Mouse (Mus musculus) Patski (cell line): ENCODE measurements around the gene Rap1gap2. TPM values are rescaled to one million over a fixed set of nuclear protein-coding genes. Genes with fewer than 3 reads are reported as not detected.

Source experiments
- ATAC-seq: fragments of 100-300 bp; one replicate; pipeline ENCODE4 v1.8.0; 2021
- CTCF ChIA-PET: fragments of 350-600 bp; sonication (Branson Sonifier 250); formaldehyde crosslinking; loops from one replicate; lab custom pipeline; 2022; ENCODE audit warnings: inconsistent platforms; lab: Charles Lee
- POLR2A ChIA-PET: fragments of 350-600 bp; sonication (Branson Sonifier 250); formaldehyde crosslinking; loops from one replicate; lab custom pipeline; 2022; ENCODE audit warnings: antibody characterized with exemption, inconsistent platforms; lab: Charles Lee
- DNase-seq: peaks from one replicate; pipeline ENCODE4 v3.0.0-alpha.2; 2011; ENCODE audit warnings: low read depth, low spot score
- H3K27me3 ChIP-seq: fragments of 371-371 bp; one replicate; pipeline ENCODE4 v1.5.1; 2021
- CTCF ChIP-seq: fragments of 100-300 bp; IDR thresholded peaks from one replicate; pipeline ENCODE4 v1.5.1; 2021
- in situ Hi-C: fragments of 300-500 bp; cut with MboI; formaldehyde crosslinking; loops from 3 replicates; pipeline ENCODE4 v1.11.1; 2018; ENCODE audit warnings: low pct_unique_long_range_greater_than_20kb, mixed read lengths
- polyA plus RNA-seq: library from polyadenylated mRNA; unstranded; gene quantifications from one replicate; pipeline ENCODE4 v1.2.3, GENCODE M21; 2021

The Rap1gap2 gene
- polyA plus RNA-seq, 1 experiment from 2014 or later, result 21.1 TPM

DNA sequence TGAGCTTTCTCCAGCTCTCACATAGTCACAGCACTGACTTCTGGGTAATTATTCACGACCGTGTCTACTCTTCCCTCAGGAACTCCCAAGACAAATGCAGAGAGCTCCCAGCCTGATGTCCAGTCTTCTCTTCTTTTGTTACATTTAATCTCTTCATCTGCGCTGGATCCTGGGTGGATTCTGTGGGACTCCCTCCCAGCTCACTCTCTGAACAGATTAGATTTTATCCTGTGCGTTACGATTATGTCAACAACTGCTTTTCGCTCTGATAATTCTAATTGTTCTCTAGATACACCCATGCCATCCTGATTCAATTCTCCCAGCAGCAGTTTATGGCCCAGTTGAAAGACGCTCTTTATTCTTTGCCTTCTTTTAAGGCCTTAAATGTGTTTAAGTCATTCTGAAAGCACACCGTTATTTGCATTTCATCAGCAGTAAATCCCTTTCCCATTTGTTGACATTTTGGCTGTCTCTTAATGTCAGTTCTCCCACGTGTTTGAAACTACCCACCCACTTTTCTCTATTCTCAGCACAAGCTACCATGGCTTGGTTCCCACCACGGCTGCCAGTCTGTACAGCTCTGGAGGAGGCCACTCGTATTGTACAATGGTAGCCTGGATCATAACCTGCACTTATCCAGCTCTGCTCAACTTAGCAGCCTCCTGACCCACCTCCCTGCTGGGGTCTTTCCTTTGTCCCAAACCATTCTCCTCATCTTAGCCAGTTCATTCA is 180.8 kb downstream of the Rap1gap2 start:
- in situ Hi-C loops, result no loop called here
- ATAC-seq, result no peak
- TF ChIP-seq CTCF, result no peak
- H3K27me3 ChIP-seq, result no peaks in the 10 kb centered on the region
- DNase-seq, result no peak
- CTCF ChIA-PET, result no interaction called here
- POLR2A ChIA-PET, result no interaction called here

DNA sequence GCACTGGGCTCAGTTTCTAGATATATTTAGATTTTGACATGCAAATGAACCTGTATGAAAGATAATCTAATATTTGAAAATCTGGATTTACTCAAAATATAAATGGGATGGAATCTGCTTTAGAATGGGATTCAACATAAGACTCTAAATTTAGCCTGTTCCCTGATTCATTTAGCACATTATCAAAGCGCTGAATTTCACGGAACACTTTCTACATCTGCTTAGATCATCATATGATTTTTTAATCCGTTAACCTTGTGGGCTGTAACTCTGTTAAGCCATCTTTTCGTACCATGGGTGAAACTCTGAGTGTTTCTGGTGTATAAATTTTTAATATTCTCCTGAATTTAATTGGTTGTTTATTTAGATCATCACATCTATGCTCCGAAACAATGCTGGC is 184.4 kb downstream of the Rap1gap2 start:
- in situ Hi-C loops, result no loop called here
- ATAC-seq, result no peak

DNA sequence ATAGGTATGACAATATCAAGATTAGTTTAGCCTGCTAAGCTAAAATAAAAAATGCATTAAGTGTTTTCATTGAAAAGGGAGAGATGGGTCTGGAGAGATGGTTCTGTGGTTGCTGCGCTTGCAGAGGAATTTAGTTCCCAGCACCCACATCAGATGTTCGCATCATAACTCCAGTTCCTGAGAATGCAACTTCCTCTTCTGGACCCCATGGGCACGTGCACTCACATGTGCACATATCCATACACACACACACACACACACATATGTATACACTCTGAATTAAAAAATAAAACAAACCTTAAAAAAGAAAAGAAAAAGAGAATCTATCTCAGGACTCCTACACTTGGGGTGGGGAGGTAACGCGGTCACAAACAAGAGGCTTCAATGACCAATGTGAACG is 188.7 kb downstream of the Rap1gap2 start:
- no peak for ATAC-seq
- POLR2A ChIA-PET, result no interaction called here
- CTCF ChIA-PET, result no interaction called here
- H3K27me3 ChIP-seq, result no peaks in the 10 kb centered on the region
- in situ Hi-C loops, result no loop called here
- no peak for DNase-seq
- no peak for TF ChIP-seq CTCF

More for the DNA sequence above, 184.4 kb downstream of the Rap1gap2 start:
- ChIA-PET CTCF (no interaction called here), POLR2A (no interaction called here)
- H3K27me3 ChIP-seq, result no peaks in the 10 kb centered on the region
- no peak for TF ChIP-seq CTCF
- no peak for DNase-seq

DNA sequence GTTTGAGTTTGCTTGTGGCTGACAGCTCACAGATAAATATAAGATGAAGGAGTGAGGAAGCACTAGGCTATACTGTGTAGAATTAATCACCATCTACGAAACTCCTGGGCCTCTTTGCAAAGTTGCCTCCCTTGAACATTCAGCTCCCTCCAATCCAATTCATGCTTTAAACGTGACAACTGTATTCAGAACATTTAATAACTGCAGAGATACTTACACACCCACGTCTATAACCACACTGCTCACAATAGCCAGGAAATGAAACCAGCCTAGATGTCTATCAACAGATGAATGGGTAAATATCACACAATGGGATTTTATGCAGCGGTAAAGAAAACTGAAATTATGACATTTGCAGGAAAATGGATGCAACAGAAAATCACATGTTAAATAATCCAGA is 189.6 kb downstream of the Rap1gap2 start:
- ATAC-seq (no peak), DNase-seq (no peak)
- no peak for TF ChIP-seq CTCF
- in situ Hi-C loops, result no loop called here
- CTCF ChIA-PET, result no interaction called here
- POLR2A ChIA-PET, result no interaction called here
- no peaks in the 10 kb centered on the region for H3K27me3 ChIP-seq

DNA sequence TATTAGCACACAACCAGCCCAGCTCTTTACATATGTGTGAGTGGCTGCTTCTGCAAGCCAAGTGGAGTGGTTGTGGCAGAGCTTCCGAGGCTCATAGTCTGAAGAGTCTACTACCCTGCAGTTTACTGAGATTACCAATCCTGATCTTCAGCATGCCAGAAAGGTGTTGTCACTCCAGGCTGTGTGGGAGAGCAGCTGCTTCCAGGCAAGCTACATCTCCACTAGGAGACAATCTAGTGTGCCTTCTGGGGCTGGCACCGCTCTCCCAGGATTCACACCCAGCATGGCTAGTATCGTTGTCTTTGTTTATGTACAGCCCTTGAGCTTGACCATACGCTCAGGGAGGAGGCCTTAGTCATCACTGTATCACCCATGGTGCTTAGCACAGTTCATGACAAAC is 191.1 kb downstream of the Rap1gap2 start:
- no peak for DNase-seq
- ChIA-PET CTCF (no interaction called here), POLR2A (interaction anchor here (0.5 kb wide), 1 partner anchor 330 kb away, joined by 3 read pairs; no protein-coding TSS in a partner anchor)
- ATAC-seq, result no peak
- no peaks in the 10 kb centered on the region for H3K27me3 ChIP-seq
- in situ Hi-C loops, result no loop called here
- TF ChIP-seq CTCF, result no peak

DNA sequence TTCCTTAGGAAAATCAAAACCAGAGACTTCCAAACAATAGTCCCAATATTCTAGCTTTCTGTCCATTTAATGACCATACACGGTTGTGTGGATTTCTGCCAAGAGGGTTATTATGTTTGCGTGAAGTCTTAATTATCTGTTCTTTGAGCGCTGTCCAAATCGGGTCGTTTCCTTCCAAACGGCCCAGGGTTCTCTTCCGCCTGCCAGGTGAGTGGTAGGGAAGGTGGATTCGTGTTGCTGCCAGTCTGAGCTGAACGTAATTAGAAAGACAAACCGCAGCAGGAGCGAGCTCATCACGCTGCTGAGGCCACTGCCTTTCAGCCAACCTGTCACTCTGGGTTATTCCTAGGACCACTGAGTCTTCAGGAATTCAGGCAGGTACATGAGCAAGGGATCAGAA is 195.0 kb downstream of the Rap1gap2 start:
- DNase-seq, result no peak
- no peak for TF ChIP-seq CTCF
- CTCF ChIA-PET, result interaction anchor here (1.5 kb wide), 1 partner anchor 19 kb away, joined by 5 read pairs; no protein-coding TSS in a partner anchor
- no peak for ATAC-seq
- H3K27me3 ChIP-seq, result no peaks in the 10 kb centered on the region
- in situ Hi-C loops, result no loop called here
- POLR2A ChIA-PET, result interaction anchor here (1.2 kb wide), 1 partner anchor 22 kb away, joined by 3 read pairs; no protein-coding TSS in a partner anchor

DNA sequence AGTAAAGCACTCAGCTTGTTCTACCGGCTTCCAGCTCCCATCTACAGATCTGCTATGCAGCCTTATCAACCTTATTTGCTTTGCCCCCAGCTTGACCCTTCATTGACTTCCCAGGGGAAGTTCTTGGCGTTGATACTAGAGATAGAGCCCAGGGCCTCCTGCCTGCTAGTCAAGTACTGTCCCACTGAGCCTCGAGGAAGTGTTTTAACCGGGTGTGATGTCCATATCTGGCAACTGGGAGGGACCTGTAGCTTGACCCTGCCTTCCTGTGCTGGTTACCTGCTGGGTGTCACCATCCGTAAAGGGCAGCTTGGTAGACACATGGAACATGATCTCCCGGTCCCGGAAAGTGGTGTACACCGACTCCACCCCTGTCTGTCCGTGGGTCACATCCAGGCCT is 196.6 kb downstream of the Rap1gap2 start:
- TF ChIP-seq CTCF, result no peak
- ChIA-PET POLR2A (interaction anchor here (0.7 to 1.1 kb wide), 2 partner anchors 105 to 122 kb away, joined by 3 read pairs; no protein-coding TSS in a partner anchor), CTCF (interaction anchor here (1.5 kb wide), 1 partner anchor 20 kb away, joined by 5 read pairs; no protein-coding TSS in a partner anchor)
- DNase-seq (no peak), ATAC-seq (no peak)
- H3K27me3 ChIP-seq, result no peaks in the 10 kb centered on the region
- in situ Hi-C loops, result no loop called here

DNA sequence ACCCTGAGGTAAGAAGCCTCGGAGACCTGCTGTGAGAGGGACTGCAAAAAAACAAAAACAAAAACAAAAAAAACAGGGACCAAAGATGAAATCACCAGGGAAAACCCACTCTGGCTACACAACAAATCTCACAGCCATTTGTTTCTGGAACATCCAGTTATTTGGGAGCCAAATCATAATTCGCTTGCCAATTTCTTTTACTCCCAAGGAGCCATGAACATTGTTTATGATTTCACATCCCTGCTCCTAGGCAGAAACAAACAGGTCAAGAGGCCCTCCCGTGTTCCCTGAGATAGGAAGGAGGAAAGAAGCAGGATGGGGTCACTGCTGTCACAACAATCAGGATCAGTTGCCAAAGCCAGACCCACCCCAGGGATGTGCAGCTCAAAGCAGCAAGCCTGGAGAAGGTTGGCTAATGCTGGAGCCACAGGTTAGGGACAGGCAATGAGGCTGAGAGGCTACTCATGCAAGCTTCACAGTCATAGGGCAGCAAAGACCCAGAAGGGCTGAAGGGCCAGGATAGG is 197.2 kb downstream of the Rap1gap2 start:
- no peak for TF ChIP-seq CTCF

DNA sequence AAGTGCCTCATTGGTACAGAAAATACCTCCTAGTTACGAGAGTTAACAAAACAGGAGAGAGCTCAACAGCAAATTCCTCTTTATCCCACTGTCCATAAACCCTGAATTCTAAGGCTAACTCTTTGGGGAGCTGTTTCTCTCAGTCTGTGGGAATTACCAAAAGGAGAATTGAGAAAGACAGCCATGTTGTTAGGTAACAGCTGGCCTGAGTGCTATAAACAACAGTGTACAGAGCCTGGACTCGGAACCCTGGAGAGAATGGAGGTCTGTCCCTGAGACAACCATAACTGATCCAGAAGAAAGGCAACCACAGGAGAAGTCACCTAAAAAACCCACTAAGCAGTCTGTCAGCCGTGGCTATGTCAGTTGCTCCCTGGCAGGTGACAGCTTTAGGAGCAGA is 198.3 kb downstream of the Rap1gap2 start:
- ChIA-PET CTCF (no interaction called here), POLR2A (no interaction called here)
- H3K27me3 ChIP-seq, result no peaks in the 10 kb centered on the region
- ATAC-seq (no peak), DNase-seq (no peak)
- TF ChIP-seq CTCF, result no peak
- in situ Hi-C loops, result no loop called here

More for the DNA sequence above, 197.2 kb downstream of the Rap1gap2 start:
- in situ Hi-C loops, result no loop called here
- no peaks in the 10 kb centered on the region for H3K27me3 ChIP-seq
- DNase-seq, result no peak
- ATAC-seq, result no peak
- POLR2A ChIA-PET, result interaction anchor here (0.7 kb wide), 1 partner anchor 123 kb away, joined by 3 read pairs; no protein-coding TSS in a partner anchor
- CTCF ChIA-PET, result no interaction called here

DNA sequence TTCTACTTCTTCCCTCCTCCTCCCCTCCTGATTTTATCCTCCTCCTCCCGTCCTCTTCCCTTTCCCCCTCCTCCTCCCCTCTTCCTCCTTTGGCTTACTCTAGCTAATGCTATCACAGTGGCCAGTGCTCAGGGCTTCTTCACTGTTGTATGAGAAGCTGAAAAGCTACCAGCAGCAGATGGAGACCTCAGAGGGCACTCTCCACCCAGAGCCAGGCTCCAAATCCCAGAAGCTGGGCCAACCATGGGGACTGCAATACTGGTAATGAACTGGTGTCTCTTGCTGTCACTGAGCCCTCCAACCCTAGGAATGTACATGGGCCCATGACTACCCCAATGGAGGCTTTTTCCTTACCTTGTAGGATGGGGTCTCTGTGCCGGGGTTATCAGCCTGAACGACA is 198.8 kb downstream of the Rap1gap2 start:
- ChIA-PET POLR2A (no interaction called here), CTCF (no interaction called here)
- DNase-seq (no peak), ATAC-seq (no peak)
- H3K27me3 ChIP-seq, result no peaks in the 10 kb centered on the region
- TF ChIP-seq CTCF, result no peak
- in situ Hi-C loops, result no loop called here

DNA sequence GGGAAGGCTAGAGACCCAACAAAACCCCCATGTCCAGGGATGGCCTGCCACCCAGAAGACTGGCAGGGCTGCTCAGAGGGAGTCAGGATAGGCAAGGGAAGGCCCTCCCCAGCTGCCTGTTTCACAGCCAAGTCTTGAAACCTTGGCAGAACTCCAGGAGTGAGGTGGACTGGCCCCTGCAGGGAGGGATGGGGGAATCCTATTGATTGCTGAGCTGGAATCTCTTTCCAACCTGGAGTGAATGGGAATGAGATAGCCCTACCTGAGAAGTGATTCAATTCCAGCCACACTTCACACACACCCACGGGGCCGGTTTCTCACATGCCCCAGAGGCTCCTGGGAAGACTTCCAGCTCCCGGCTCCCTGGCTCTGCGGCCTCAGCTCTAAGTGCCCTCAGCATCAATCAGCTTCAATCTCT is 200.9 kb downstream of the Rap1gap2 start:
- TF ChIP-seq CTCF, result no peak
- DNase-seq (peak; percentile 20), ATAC-seq (no peak)
- ChIA-PET POLR2A (no interaction called here), CTCF (interaction anchor here (0.9 to 1.7 kb wide), 4 partner anchors 9 to 122 kb away, joined by 3 to 4 read pairs (median 4); no protein-coding TSS in a partner anchor)
- H3K27me3 ChIP-seq, result no peaks in the 10 kb centered on the region
- in situ Hi-C loops, result loop anchor here (10.0 kb wide), 1 partner anchor 115 kb away; no protein-coding TSS in a partner anchor
